Mouse (Mus musculus) right cerebral cortex, postnatal 14 days (tissue): Measurements from ENCODE around the gene Slc15a1.
"Not testable (repeated sequence)": the region's sequence is repeated elsewhere in the genome, so short reads cannot be mapped to it uniquely, and the experiment has no call there.

Source experiments
- DNase-seq: peaks from one replicate; pipeline ENCODE4 v3.0.0; 2022

The Slc15a1 gene

DNA sequence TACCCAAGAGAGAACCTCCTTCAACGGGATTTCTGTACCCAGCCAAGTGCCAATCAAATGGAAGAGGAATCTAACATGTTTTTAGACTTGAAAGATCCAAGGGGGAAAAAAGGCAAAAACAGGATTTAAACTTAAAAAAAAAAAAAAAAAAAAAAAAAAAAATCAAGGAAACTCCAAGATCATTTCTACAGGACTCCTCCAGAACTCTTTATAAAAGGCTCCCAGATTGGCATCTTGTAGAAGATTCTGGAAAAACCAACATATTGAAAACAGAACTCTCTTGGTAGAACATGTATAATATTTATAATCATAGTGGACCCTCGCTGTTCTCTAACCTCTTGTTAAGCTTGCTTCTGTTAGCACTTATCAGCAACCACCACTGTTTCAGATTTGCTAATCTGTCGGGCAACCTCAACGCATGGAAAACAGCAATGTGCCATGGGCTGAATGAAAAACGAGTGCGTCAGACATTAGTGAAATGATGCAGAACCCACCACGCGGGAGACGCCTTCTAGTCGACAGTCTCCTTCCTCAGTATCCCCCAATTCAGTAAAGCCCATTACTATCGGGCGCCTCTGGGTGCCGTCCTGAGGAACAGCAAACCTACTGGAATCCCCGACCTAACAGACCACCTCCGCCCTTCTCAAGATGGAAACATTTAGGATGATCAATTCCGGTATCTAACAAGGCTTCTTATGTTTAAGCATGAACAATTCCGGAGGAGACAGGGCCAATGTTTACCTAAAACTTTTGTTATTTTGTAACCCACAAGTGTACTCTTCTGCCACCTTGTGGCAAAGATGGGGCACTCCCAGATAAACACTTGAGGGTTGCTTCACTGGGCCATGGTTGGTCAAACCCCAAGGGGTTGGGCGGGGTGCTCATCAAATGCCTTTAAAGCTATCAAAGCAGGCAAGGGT lies 54.3 kb downstream of the Slc15a1 start:
- DNase-seq, result peak; percentile 41

DNA sequence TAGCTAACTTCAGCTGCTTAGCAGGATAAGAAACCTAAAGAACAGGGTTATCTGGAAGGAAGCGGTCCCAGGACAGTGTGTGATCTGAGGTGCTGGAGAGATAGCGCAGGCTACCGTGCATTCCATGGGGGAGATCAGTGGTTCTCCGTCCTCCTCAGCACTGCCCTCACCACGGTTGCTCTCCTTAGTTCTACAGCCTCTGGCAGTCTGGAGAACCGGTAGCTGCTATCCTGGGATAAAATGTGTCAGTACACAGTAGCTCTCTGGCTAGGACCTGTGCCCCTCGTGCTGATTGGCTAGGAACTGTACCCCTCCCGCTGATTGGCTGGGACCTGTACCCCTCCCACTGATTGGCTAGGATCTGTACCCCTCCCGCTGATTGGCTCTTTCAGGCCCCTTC lies 58.1 kb downstream of the Slc15a1 start:
- DNase-seq, result no peak

DNA sequence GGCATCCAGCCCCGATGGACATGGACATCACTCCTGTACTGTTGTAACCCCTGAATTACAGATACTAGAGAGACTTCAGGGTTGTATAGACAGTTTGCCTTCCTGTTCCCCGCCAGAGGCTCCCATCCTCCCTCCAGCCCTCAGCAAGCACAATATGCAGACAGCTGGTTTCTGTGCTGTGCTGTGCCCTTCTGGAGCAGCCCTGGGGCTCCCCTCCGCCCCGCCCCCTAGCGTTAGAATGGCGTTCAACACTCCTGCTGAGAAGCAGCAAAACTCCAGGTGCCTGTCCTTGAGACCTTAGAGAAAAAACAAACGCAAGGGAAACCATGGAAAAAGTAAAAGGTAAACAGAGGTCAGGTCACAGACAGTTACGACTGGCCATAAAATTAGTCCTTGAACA lies 59.9 kb downstream of the Slc15a1 start:
- peak; percentile 49 for DNase-seq

DNA sequence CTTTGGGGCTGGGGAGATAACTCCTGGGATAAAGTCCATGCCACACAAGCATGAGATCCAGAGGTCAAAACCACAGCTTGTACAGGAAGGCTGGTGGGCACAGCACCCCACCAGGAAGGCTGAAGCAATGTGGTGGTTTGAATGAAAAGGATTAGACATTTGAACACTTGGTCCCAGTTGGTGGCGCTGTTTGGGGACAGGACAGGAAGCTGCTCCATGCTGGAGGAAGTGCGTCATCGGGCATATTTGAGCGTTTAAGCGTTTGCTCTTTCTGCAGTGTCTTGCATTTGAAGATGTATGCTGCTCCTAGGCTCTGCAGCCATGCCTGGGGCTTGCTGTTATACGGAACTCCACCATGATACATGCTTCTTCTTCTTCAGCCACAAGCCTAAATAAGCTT lies 64.2 kb downstream of the Slc15a1 start:
- DNase-seq, result no peak

DNA sequence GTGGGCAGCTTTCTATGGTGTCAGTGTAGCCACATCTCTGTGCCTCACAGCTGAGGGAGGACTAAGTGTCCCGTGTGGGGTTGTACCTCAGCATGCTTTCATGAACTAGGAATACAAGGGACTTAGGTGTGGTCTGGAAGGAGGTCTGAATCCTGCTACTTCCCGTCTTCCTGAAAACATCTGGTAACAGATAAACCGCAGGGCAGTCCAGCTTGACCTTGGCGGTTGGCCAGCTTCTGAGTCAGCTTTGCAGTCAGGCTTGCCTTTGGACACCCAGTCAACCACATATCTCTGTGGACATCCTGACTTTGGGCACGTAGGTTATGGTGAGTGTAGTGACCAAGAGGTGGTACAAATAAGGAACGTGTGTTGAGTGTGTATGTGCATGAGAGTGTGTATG lies 68.0 kb downstream of the Slc15a1 start:
- peak; percentile 25 for DNase-seq

DNA sequence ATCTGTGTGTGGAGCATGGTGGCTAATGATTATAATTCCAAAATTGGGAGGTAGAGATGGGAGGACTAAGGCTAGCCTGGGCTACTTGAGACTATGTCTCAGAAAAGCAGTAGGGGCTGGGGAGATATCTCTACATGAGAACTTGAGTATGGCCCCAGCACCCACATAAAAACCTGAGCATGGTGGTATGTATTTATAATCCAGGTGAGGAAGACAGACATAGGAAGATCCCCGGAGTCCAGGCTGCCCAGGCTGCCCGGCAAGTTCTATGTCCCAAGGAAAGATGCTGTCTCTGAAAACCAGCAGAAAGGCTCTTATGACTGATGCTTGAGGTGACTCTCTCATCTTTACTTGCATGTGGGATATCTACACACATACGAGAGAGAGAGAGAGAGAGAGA lies 68.6 kb downstream of the Slc15a1 start:
- DNase-seq, result no peak

DNA sequence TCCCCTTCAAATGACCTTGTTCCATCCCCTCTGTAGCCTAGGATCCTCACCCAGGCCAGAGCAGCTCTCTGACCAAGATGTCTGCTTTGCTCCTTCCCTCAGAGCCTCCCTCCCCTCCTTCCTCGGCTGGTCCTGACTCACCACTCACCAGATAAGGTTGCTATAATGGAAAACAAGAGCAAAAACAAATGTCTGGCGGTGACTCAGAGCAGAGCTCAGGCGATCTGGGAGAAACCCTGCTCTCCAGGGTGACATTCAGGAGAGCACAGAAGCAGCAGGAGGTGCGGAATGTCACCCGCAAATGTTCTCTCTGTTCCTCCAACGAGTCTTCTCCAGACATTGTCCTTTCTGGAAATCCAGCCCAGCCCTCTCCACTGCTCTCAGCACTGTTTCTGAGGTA lies 69.3 kb downstream of the Slc15a1 start:
- no peak for DNase-seq

DNA sequence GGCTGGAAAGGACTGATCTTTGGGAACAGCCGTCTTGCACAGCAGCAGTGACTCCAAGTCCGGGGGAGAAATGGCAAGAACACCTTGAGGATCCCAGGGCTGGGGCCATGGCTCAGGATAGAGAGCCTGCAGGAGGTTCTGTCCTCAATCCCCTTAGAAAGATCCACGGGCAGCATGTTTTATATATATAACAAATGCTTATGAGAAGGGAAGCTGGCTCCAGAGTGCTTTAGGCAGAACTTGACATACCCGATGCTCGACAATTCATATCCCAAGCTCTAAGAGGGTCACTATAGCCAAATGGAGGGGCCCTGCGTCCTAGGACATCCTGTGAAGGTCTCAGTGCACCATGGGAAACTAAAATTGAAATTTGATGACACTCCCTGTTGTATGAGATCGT lies 73.8 kb downstream of the Slc15a1 start:
- no peak for DNase-seq

DNA sequence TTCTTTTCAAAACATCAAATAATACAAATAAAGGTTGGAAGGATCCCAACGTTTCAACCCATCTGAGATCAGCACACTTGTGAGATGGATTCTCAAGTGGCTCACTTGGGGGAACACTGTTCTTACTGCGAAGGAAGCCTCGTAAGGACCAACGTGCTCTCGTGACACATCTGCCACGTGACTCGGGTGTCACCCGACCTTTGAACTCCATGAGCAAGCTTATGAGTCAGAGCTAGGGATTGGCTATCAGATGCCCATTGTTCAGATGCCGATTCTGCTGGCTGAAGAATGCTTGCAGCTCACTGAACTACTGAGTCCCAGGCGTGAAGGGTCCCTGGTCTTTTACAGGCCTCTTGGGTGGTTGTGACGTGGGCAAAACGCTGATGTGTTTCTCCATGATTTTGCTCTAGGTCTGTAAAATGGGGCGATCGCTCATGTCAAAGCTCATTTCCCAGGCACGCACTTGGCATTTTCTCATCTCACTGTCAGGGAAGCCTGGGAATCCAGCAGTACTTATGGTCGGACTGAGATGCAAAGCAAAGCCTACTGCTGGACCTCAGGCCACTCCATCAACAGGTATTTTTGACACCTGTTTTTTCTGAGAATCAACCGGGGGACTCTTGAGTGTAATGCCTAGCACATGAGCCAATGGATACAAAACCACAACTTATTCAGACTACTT lies 75.1 kb downstream of the Slc15a1 start:
- no peak for DNase-seq

DNA sequence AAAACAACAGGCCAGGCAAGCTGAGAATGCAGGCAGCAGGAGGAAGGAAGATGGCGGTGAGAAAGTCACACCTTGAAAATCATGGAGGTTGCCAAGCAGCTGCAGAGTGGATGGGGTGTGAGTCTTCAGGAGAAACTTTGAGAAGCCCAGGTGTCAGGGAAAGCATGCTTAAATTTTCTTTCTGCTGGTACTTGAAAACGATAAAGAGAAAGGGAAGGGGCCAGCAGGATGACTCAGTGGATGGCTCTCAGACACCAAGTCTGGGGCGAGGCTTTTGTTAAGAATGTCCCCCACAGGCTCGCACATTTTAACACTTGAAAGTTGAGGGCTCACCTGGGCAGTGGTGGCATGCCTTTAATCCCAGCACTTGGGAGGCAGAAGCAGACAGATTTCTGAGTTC lies 76.9 kb downstream of the Slc15a1 start:
- DNase-seq, result no peak

DNA sequence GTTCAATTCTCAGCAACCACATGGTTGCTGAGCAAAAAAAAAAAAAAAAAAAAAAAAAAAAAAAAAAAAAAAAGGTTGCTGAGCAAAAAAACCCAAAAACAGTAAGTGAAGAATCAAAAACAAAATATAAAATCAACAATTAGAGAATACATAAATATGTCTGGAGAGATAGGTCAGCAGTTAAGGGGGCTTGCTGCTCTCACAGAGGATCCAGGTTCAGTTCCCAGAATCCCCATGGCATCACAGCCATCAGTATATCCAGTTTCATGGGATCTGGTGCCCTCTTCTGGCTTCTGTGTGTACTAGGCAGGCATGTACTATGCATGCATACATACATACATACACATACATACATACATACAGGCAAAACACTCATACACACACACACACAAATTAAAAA lies 78.3 kb downstream of the Slc15a1 start:
- DNase-seq, result no peak

DNA sequence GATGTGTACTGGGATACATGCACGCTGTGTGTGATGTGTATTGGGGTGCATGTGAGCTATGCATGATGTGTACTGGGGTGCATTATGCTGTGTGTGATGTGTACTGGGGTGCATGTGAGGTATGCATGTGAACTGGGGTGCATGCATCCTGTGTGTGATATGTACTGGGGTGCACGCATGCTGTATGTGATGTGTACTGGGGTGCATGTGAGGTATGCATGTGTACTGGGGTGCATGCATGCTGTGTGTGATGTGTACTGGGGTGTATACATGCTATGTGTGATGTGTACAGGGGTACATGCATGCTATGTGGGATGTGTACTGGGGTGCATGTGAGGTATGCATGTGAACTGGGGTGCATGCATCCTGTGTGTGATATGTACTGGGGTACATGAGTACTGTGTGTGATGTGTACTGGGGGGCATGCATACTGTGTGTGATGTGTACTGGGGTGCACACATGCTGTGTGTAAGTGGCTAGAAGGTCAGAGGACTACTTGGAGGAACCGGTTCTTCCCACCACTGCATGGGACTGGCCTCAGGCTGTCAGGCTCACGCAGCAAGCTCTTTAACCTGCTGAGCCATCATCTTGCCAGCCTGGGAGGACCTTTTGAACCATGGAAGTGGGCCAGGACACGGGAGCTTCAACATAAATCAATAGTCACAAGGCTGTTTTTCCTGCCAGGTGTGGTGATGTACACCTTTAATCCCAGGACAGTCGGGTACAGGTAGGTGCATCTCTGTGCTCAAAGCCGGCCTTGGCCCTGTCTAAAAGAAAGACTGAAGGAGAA lies 79.9 kb downstream of the Slc15a1 start:
- DNase-seq, result no peak

DNA sequence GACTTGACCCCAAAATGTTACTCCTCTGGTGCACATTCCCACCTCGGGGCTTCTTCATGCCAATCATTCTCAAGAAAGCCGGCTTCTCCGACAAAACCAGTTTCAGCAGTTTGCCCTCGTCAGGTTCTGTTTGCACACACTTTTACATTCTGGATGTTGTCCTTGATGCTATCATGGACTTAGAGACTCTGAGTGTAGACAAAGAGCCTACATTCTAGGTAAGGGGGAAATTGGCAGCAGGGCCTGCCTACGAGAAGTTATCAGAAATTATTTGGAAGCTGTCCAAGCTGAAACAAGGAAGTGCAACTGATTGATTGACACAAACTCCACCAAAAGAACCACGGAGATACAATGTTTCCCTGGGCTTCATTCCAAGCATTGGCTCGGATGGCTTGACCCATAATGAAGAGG lies 81.7 kb downstream of the Slc15a1 start:
- DNase-seq, result no peak

DNA sequence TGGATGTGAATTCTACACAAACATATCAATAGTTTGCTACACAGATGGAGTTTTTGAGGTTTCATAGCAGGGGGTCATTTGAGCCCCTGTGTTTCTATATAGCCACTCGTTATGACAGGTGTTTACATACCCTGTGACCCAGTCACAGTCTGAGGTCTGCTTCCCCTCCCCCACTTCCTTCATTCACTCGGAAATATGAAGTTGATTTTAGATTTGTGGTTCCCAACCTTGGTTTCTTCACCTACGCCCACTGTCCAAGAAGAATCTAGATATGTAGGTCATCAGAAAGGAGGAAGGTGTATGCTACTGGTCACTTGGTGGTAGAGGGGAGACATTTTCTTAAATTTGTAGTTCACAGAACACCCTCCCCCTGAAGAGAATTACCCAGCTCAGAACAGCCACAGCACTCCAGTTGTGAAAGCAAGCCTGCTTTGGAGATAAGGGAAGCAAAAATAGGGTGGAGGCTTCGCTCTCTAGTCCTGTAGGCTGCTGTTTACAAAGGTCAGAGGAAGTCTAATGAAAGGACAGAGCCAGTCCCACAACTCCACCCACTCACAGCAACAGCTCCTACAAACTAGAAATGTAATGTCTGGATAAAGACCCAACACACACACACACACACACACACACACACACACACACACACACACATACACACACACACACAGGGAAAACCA lies 82.2 kb downstream of the Slc15a1 start:
- no peak for DNase-seq

DNA sequence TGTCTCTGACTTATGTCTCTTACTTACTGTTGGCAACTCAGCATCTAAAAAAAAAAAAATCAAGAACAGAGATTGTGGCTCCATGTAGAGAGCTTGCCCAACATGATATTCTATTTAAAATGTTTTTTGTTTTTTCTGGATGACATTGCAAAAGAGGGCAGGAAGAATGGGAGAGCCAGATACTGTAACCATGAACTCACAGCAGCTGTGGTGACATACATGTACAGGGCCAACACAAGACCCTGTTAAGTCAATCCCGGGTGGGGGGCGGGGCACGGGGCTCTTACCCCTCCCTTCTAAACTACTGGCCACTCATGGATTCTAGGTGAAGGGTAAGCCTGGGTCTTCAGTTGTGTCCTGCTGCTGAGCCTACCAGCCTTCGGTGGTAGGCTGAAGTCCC lies 83.1 kb downstream of the Slc15a1 start:
- no peak for DNase-seq

DNA sequence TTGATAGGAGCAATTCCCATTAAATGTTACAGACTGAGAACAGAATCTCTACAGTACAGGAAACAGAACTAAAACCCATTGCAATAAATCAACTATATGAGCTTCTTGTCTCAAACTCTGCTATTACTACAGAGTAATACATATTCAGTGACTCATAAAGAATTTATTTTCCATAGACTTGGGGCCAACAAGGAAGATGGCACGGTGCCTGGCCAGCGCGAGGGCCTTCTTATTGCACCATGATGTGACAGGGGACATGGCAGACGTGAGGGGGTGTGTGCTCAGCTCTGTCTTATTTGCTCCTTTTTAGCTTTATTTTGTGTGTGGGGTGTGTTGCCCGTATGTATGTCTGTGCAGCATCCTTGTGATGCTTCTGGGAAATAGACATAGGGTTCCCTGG lies 87.5 kb downstream of the Slc15a1 start:
- no peak for DNase-seq

DNA sequence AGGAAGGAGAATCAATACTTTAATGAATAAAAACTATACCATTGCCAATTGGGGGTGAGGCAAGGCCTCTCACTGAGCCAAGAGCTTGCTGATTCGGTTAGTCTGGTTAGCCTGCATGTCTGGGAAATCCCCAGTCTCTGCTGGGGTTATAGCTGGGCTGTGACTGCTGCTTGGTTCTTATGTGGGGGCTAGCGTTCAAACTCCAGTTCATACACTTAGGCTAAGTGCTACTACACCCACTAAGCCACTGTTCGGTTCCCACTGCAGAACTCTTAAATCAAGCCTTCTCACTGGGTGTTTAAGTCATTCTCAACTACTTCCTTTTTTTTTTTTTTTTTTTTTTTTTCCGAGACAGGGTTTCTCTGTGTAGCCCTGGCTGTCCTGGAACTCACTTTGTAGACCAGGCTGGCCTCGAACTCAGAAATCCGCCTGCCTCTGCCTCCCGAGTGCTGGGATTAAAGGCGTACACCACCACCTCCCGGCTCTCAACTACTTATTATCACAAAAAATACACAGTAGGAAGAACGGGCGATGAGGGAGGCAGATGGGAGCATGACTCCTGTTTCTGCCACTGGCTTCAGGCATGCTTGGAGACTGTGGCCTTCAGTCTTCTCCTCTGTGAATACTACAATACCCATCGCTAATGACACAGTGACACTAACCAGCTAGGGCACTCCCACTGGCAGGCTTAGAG lies 88.3 kb downstream of the Slc15a1 start:
- no peak for DNase-seq

DNA sequence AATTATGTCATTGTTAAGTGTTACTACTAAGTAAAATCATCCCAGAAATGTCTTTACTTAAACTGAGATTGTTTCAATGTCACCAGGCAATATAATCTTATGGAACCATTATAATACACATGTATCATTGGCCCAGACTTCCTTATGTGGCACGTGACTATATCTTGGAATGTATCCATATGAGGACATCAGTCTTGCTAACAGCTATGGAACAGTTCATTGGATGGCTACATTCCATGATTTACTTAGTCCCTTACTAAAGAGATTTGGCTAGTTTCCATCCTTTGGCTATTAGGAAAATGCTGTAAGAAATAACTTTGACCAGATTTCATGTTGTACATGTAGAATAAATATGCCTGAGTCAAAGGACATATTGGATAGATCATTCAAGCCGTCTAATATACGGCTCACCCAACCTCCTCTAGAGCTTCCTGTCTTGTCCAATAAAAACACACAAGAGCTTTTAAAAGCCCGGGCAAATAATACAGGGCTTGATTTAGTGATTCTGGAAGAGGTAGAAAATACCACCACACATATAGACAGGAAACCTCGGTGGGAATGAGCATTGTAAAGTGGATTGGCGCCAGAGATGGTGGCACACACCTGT lies 90.3 kb downstream of the Slc15a1 start:
- DNase-seq, result no peak

DNA sequence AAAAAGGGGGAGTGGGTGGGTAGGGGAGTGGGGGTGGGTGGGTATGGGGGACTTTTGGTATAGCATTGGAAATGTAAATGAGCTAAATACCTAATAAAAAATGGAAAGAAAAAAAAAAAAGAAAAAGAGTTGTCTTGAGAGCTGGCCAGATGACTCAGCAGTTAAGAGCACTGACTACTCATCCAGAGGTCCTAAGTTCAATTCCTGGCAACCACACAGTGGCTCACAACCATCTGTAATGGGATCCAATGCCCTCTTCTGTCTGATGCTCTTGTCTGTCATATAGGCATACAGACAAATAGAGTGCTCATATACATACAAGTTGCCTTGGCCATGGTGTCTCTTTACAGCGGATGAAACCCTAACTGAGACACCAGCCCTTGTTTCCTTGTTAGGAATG lies 91.3 kb downstream of the Slc15a1 start:
- not testable (repeated sequence) for DNase-seq
